Mouse (Mus musculus) neural tube, embryonic 15.5 days (tissue): ENCODE results near the gene Mast4. TPM values are rescaled to one million over a fixed set of nuclear protein-coding genes. Genes with fewer than 3 reads are reported as not detected.
A peak's percentile ranks its signal among the peaks of the same experiment; 100 is the strongest.

Experiments
- ATAC-seq: fragments of 200-750 bp; cut with Nextera tagmentation; 2 replicates; pipeline ENCODE4 v1.8.0; 2017; ENCODE audit warnings: mild to moderate bottlenecking, moderate TSS enrichment, moderate library complexity; ENCODE audit not compliant: low FRiP score
- H3K27ac ChIP-seq: fragments of 300-500 bp; sonication (generic); replicated peaks from 2 replicates; pipeline ENCODE4 v1.5.1; 2015; ENCODE audit warnings: mild to moderate bottlenecking, inconsistent platforms
- H3K27me3 ChIP-seq: fragments of 300-500 bp; sonication (generic); replicated peaks from 2 replicates; pipeline ENCODE4 v1.6.1; 2015; ENCODE audit warnings: inconsistent platforms
- H3K36me3 ChIP-seq: fragments of 300-500 bp; sonication (generic); 2 replicates; pipeline ENCODE4 v1.6.1; 2015; ENCODE audit warnings: inconsistent platforms
- H3K4me1 ChIP-seq: fragments of 300-500 bp; sonication (generic); 2 replicates; pipeline ENCODE4 v1.6.1; 2015; ENCODE audit warnings: inconsistent platforms
- H3K4me2 ChIP-seq: fragments of 300-500 bp; sonication (generic); 2 replicates; pipeline ENCODE4 v1.6.1; 2015; ENCODE audit warnings: inconsistent platforms, mild to moderate bottlenecking, moderate library complexity
- H3K4me3 ChIP-seq: fragments of 300-500 bp; sonication (generic); replicated peaks from 2 replicates; pipeline ENCODE4 v1.5.1; 2015; ENCODE audit warnings: mild to moderate bottlenecking, inconsistent platforms
- H3K9ac ChIP-seq: fragments of 300-500 bp; sonication (generic); replicated peaks from 2 replicates; pipeline ENCODE4 v1.6.1; 2015; ENCODE audit warnings: mild to moderate bottlenecking, inconsistent platforms
- H3K9me3 ChIP-seq: fragments of 300-500 bp; sonication (generic); replicated peaks from 2 replicates; pipeline ENCODE4 v1.6.1; 2016; ENCODE audit warnings: inconsistent platforms
- WGBS: fragments of 180-500 bp; shearing (Covaris S2); methylation state at CpG from one replicate; pipeline ENCODE4 v1.1.7; 2015; ENCODE audit warnings: mixed read lengths; 5-methylcytosine and 5-hydroxymethylcytosine counted together
- polyA plus RNA-seq: library from polyadenylated mRNA; unstranded; fragments of >200 nt; fragmentation: Nextera tagmentation; extraction: Ambion mirVana; gene quantifications from 2 replicates; pipeline ENCODE4 v1.2.1, GENCODE M21; 2015

Mast4 gene
- polyA plus RNA-seq, 1 experiment from 2014 or later: 24.7 TPM

- Histone ChIP-seq H3K4me1 (peaks cover 22% of the 10 kb centered on the region), H3K4me2 (no peak overlapping the region), H3K9me3 (no peaks in the 10 kb centered on the region), H3K27me3 (no peaks in the 10 kb centered on the region), H3K4me3 (no peak overlapping the region), H3K27ac (no peak overlapping the region), H3K36me3 (no peaks in the 10 kb centered on the region), H3K9ac (no peak overlapping the region)
- WGBS: 82% methylated on average over 12 of the region's 12 CpGs
- ATAC-seq: no peak
These were observed 456.5 kb downstream of the Mast4 start for GRCm38 (mm10) chr13:102877766-102878325.

GRCm38 (mm10) chr13:102877154-102877553 is 457.1 kb downstream of the Mast4 start:
- WGBS: 88% methylated on average over 8 of the region's 8 CpGs
- Histone ChIP-seq H3K4me1 (peaks cover 22% of the 10 kb centered on the region), H3K9ac (no peak overlapping the region)

GRCm38 (mm10) chr13:102875520-102875919 is 458.8 kb downstream of the Mast4 start:
- H3K9me3 ChIP-seq: no peaks in the 10 kb centered on the region
- H3K9ac ChIP-seq: no peak overlapping the region
- ATAC-seq: no peak
- H3K27me3 ChIP-seq: no peaks in the 10 kb centered on the region
- no peak overlapping the region for H3K4me3 ChIP-seq
- WGBS: 44% methylated on average over 8 of the region's 8 CpGs
- H3K4me2 ChIP-seq: no peak overlapping the region
- no peaks in the 10 kb centered on the region for H3K36me3 ChIP-seq
- peaks cover 22% of the 10 kb centered on the region for H3K4me1 ChIP-seq
- H3K27ac ChIP-seq: no peak overlapping the region

More at GRCm38 (mm10) chr13:102877154-102877553, 457.1 kb downstream of the Mast4 start:
- no peak for ATAC-seq
- Histone ChIP-seq H3K36me3 (no peaks in the 10 kb centered on the region), H3K4me3 (no peak overlapping the region), H3K27ac (no peak overlapping the region), H3K4me2 (no peak overlapping the region), H3K9me3 (no peaks in the 10 kb centered on the region), H3K27me3 (no peaks in the 10 kb centered on the region)

GRCm38 (mm10) chr13:102875144-102875476 is 459.2 kb downstream of the Mast4 start:
- WGBS: 46% methylated on average over 3 of the region's 3 CpGs

GRCm38 (mm10) chr13:102874465-102875143 is 459.7 kb downstream of the Mast4 start:
- WGBS: 46% methylated on average over 14 of the region's 14 CpGs
- Histone ChIP-seq H3K4me2 (no peak overlapping the region), H3K4me1 (peaks cover 22% of the 10 kb centered on the region), H3K4me3 (no peak overlapping the region), H3K27me3 (no peaks in the 10 kb centered on the region), H3K36me3 (no peaks in the 10 kb centered on the region), H3K9me3 (no peaks in the 10 kb centered on the region), H3K27ac (no peak overlapping the region), H3K9ac (no peak overlapping the region)
- no peak for ATAC-seq

More at GRCm38 (mm10) chr13:102875144-102875476, 459.2 kb downstream of the Mast4 start:
- ATAC-seq: no peak
- no peak overlapping the region for H3K4me3 ChIP-seq
- H3K9ac ChIP-seq: no peak overlapping the region
- H3K4me1 ChIP-seq: peaks cover 22% of the 10 kb centered on the region
- no peaks in the 10 kb centered on the region for H3K36me3 ChIP-seq
- no peaks in the 10 kb centered on the region for H3K27me3 ChIP-seq
- H3K4me2 ChIP-seq: no peak overlapping the region
- no peaks in the 10 kb centered on the region for H3K9me3 ChIP-seq
- H3K27ac ChIP-seq: no peak overlapping the region

- ATAC-seq: no peak
- no peak overlapping the region for H3K4me2 ChIP-seq
- H3K36me3 ChIP-seq: no peaks in the 10 kb centered on the region
- H3K9ac ChIP-seq: no peak overlapping the region
- peaks cover 22% of the 10 kb centered on the region for H3K4me1 ChIP-seq
- no peak overlapping the region for H3K27ac ChIP-seq
- no peak overlapping the region for H3K4me3 ChIP-seq
- 96% methylated on average over 5 of the region's 5 CpGs for WGBS
- H3K9me3 ChIP-seq: 0 out of 2 replicates have a peak, but pooled peaks cover under 1% of the 10 kb centered on the region
- no peaks in the 10 kb centered on the region for H3K27me3 ChIP-seq
These were observed 460.8 kb downstream of the Mast4 start for GRCm38 (mm10) chr13:102873412-102874016.

GRCm38 (mm10) chr13:102871380-102872104 is 462.8 kb downstream of the Mast4 start:
- 51% methylated on average over 11 of the region's 11 CpGs for WGBS
- H3K4me3 ChIP-seq: no peak overlapping the region
- H3K36me3 ChIP-seq: no peaks in the 10 kb centered on the region
- no peaks in the 10 kb centered on the region for H3K27me3 ChIP-seq
- no peak for ATAC-seq
- H3K9ac ChIP-seq: no peak overlapping the region
- no peak overlapping the region for H3K4me2 ChIP-seq
- H3K27ac ChIP-seq: no peak overlapping the region
- H3K9me3 ChIP-seq: peaks cover 5% of the 10 kb centered on the region; the same call in 1 of the 2 replicates
- peaks cover 24% of the 10 kb centered on the region for H3K4me1 ChIP-seq

- no peak overlapping the region for H3K9ac ChIP-seq
- peaks cover 5% of the 10 kb centered on the region; the same call in 1 of the 2 replicates for H3K9me3 ChIP-seq
- H3K27me3 ChIP-seq: no peaks in the 10 kb centered on the region
- ATAC-seq: no peak
- 83% methylated on average over 4 of the region's 4 CpGs for WGBS
- no peaks in the 10 kb centered on the region for H3K36me3 ChIP-seq
- H3K27ac ChIP-seq: no peak overlapping the region
- H3K4me2 ChIP-seq: no peak overlapping the region
- peaks cover 22% of the 10 kb centered on the region for H3K4me1 ChIP-seq
- H3K4me3 ChIP-seq: no peak overlapping the region
These were observed 464.8 kb downstream of the Mast4 start for GRCm38 (mm10) chr13:102869541-102869940.

- Histone ChIP-seq H3K27ac (no peak overlapping the region), H3K36me3 (no peaks in the 10 kb centered on the region), H3K9me3 (peaks cover 5% of the 10 kb centered on the region; the same call in 1 of the 2 replicates), H3K4me3 (no peak overlapping the region), H3K27me3 (no peaks in the 10 kb centered on the region), H3K9ac (no peak overlapping the region), H3K4me2 (no peak overlapping the region), H3K4me1 (peaks cover 11% of the 10 kb centered on the region)
- ATAC-seq: no peak
These were observed 467.5 kb downstream of the Mast4 start for GRCm38 (mm10) chr13:102866816-102867215.

- Histone ChIP-seq H3K9ac (no peak overlapping the region), H3K4me1 (peaks cover 11% of the 10 kb centered on the region), H3K27ac (peak overlapping the region; percentile 37; the same call in 1 of the 2 replicates), H3K4me2 (no peak overlapping the region), H3K9me3 (peaks cover 5% of the 10 kb centered on the region; the same call in 1 of the 2 replicates), H3K4me3 (no peak overlapping the region), H3K36me3 (no peaks in the 10 kb centered on the region), H3K27me3 (no peaks in the 10 kb centered on the region)
- no peak for ATAC-seq
- WGBS: 36% methylated on average over 11 of the region's 11 CpGs
These were observed 468.1 kb downstream of the Mast4 start for GRCm38 (mm10) chr13:102865971-102866724.

GRCm38 (mm10) chr13:102865494-102865893 is 468.8 kb downstream of the Mast4 start:
- no peak overlapping the region for H3K4me2 ChIP-seq
- H3K9ac ChIP-seq: no peak overlapping the region
- peaks cover 11% of the 10 kb centered on the region for H3K4me1 ChIP-seq
- H3K36me3 ChIP-seq: no peaks in the 10 kb centered on the region
- peak overlapping the region; percentile 37; the same call in 1 of the 2 replicates for H3K27ac ChIP-seq
- no peak for ATAC-seq
- H3K9me3 ChIP-seq: peaks cover 5% of the 10 kb centered on the region; the same call in 1 of the 2 replicates
- 72% methylated on average over 3 of the region's 3 CpGs for WGBS
- no peak overlapping the region for H3K4me3 ChIP-seq
- H3K27me3 ChIP-seq: no peaks in the 10 kb centered on the region
